Mouse (Mus musculus): ENCODE measurements around the gene Sox8. TPM values are rescaled to one million over a fixed set of nuclear protein-coding genes. Genes with fewer than 3 reads are reported as not detected.

The Sox8 gene
- polyA plus RNA-seq, 1 experiment: 0.70 TPM

GRCm38 (mm10) chr17:25579332-25580047 is 9.0 kb upstream of the Sox8 start:
- H3K27me3 ChIP-seq (replicated peaks; ENCODE audit: control insufficient read depth, insufficient read depth, low read length): no peaks in the 10 kb centered on the region
- TF ChIP-seq POLR2A (IDR thresholded peaks at IDR 0.05; ENCODE audit: low read depth, low read length) (no peak), CTCF (conservative IDR thresholded peaks at IDR 0.05; ENCODE audit: insufficient read depth, insufficient read length, low read depth, low read length) (no peak)
- no peaks in the 10 kb centered on the region for H3K36me3 ChIP-seq (ENCODE audit: control insufficient read depth, insufficient read depth, low read length)
- WGBS: 6% methylated on average over 21 of the region's 21 CpGs
- no peak overlapping the region for H3K27ac ChIP-seq (ENCODE audit: insufficient read depth, low read depth, low read length)
- no peaks in the 10 kb centered on the region for H3K4me1 ChIP-seq (ENCODE audit: control insufficient read depth, insufficient read depth, low read length)
- H3K4me3 ChIP-seq (ENCODE audit: insufficient read depth, low read depth, low read length): peak overlapping the region; percentile 75
- DNase-seq: peak; percentile 55

GRCm38 (mm10) chr17:25578920-25579319 is 8.4 kb upstream of the Sox8 start, which contains the start of gene Lmf1:
Gene Lmf1 (plus strand): TSS chr17:25579085.
- under 1% methylated on average over 31 of the region's 31 CpGs for WGBS
- Histone ChIP-seq H3K27ac (ENCODE audit: insufficient read depth, low read depth, low read length) (no peak within 1 kb of the TSS; the same call in 1 of the 2 replicates), H3K36me3 (ENCODE audit: control insufficient read depth, insufficient read depth, low read length) (no peaks in the 10 kb centered on the region), H3K27me3 (replicated peaks; ENCODE audit: control insufficient read depth, insufficient read depth, low read length) (no peaks in the 10 kb centered on the region), H3K4me3 (ENCODE audit: insufficient read depth, low read depth, low read length) (peak within 1 kb of the TSS; percentile 75), H3K4me1 (ENCODE audit: control insufficient read depth, insufficient read depth, low read length) (no peaks in the 10 kb centered on the region)
- peak; percentile 98 for DNase-seq
- TF ChIP-seq CTCF (conservative IDR thresholded peaks at IDR 0.05; ENCODE audit: insufficient read depth, insufficient read length, low read depth, low read length) (peak; percentile 30; the same call in 1 of the 2 replicates), POLR2A (IDR thresholded peaks at IDR 0.05; ENCODE audit: low read depth, low read length) (peak; percentile 36)

GRCm38 (mm10) chr17:25577702-25578101 is 7.2 kb upstream of the Sox8 start:
- no peaks in the 10 kb centered on the region for H3K4me1 ChIP-seq (ENCODE audit: control insufficient read depth, insufficient read depth, low read length)
- 71% methylated on average over 2 of the region's 2 CpGs for WGBS
- no peak overlapping the region for H3K4me3 ChIP-seq (ENCODE audit: insufficient read depth, low read depth, low read length)
- H3K36me3 ChIP-seq (ENCODE audit: control insufficient read depth, insufficient read depth, low read length): no peaks in the 10 kb centered on the region
- no peak overlapping the region for H3K27ac ChIP-seq (ENCODE audit: insufficient read depth, low read depth, low read length)
- H3K27me3 ChIP-seq (replicated peaks; ENCODE audit: control insufficient read depth, insufficient read depth, low read length): no peaks in the 10 kb centered on the region
- DNase-seq: no peak
- TF ChIP-seq CTCF (conservative IDR thresholded peaks at IDR 0.05; ENCODE audit: insufficient read depth, insufficient read length, low read depth, low read length): no peak
- no peak for TF ChIP-seq POLR2A (IDR thresholded peaks at IDR 0.05; ENCODE audit: low read depth, low read length)

GRCm38 (mm10) chr17:25577263-25577662 is 6.8 kb upstream of the Sox8 start:
- TF ChIP-seq CTCF (conservative IDR thresholded peaks at IDR 0.05; ENCODE audit: insufficient read depth, insufficient read length, low read depth, low read length) (no peak), POLR2A (IDR thresholded peaks at IDR 0.05; ENCODE audit: low read depth, low read length) (no peak)
- WGBS: 78% methylated on average over 6 of the region's 6 CpGs
- H3K27ac ChIP-seq (ENCODE audit: insufficient read depth, low read depth, low read length): no peak overlapping the region
- no peaks in the 10 kb centered on the region for H3K4me1 ChIP-seq (ENCODE audit: control insufficient read depth, insufficient read depth, low read length)
- no peaks in the 10 kb centered on the region for H3K27me3 ChIP-seq (replicated peaks; ENCODE audit: control insufficient read depth, insufficient read depth, low read length)
- DNase-seq: no peak
- H3K36me3 ChIP-seq (ENCODE audit: control insufficient read depth, insufficient read depth, low read length): no peaks in the 10 kb centered on the region
- no peak overlapping the region for H3K4me3 ChIP-seq (ENCODE audit: insufficient read depth, low read depth, low read length)

GRCm38 (mm10) chr17:25576034-25576433 is 5.5 kb upstream of the Sox8 start:
- WGBS: 81% methylated on average over 2 of the region's 2 CpGs
- H3K27ac ChIP-seq (ENCODE audit: insufficient read depth, low read depth, low read length): no peak overlapping the region
- TF ChIP-seq CTCF (conservative IDR thresholded peaks at IDR 0.05; ENCODE audit: insufficient read depth, insufficient read length, low read depth, low read length) (no peak), POLR2A (IDR thresholded peaks at IDR 0.05; ENCODE audit: low read depth, low read length) (no peak)

GRCm38 (mm10) chr17:25575208-25575971 is 4.9 kb upstream of the Sox8 start:
- Histone ChIP-seq H3K27ac (ENCODE audit: insufficient read depth, low read depth, low read length) (no peak overlapping the region), H3K4me3 (ENCODE audit: insufficient read depth, low read depth, low read length) (no peak overlapping the region), H3K27me3 (replicated peaks; ENCODE audit: control insufficient read depth, insufficient read depth, low read length) (no peaks in the 10 kb centered on the region), H3K36me3 (ENCODE audit: control insufficient read depth, insufficient read depth, low read length) (no peaks in the 10 kb centered on the region), H3K4me1 (ENCODE audit: control insufficient read depth, insufficient read depth, low read length) (no peaks in the 10 kb centered on the region)
- 82% methylated on average over 12 of the region's 12 CpGs for WGBS
- no peak for TF ChIP-seq CTCF (conservative IDR thresholded peaks at IDR 0.05; ENCODE audit: insufficient read depth, insufficient read length, low read depth, low read length)
- TF ChIP-seq POLR2A (IDR thresholded peaks at IDR 0.05; ENCODE audit: low read depth, low read length): no peak
- DNase-seq: no peak

More at GRCm38 (mm10) chr17:25576034-25576433, 5.5 kb upstream of the Sox8 start:
- Histone ChIP-seq H3K4me1 (ENCODE audit: control insufficient read depth, insufficient read depth, low read length) (no peaks in the 10 kb centered on the region), H3K4me3 (ENCODE audit: insufficient read depth, low read depth, low read length) (no peak overlapping the region), H3K36me3 (ENCODE audit: control insufficient read depth, insufficient read depth, low read length) (no peaks in the 10 kb centered on the region), H3K27me3 (replicated peaks; ENCODE audit: control insufficient read depth, insufficient read depth, low read length) (no peaks in the 10 kb centered on the region)
- DNase-seq: no peak

- H3K36me3 ChIP-seq (ENCODE audit: control insufficient read depth, insufficient read depth, low read length): no peaks in the 10 kb centered on the region
- H3K4me3 ChIP-seq (ENCODE audit: insufficient read depth, low read depth, low read length): no peak overlapping the region
- 14% methylated on average over 8 of the region's 8 CpGs for WGBS
- H3K27me3 ChIP-seq (replicated peaks; ENCODE audit: control insufficient read depth, insufficient read depth, low read length): no peaks in the 10 kb centered on the region
- no peak overlapping the region for H3K27ac ChIP-seq (ENCODE audit: insufficient read depth, low read depth, low read length)
- DNase-seq: no peak
- H3K4me1 ChIP-seq (ENCODE audit: control insufficient read depth, insufficient read depth, low read length): no peaks in the 10 kb centered on the region
- TF ChIP-seq CTCF (conservative IDR thresholded peaks at IDR 0.05; ENCODE audit: insufficient read depth, insufficient read length, low read depth, low read length) (no peak), POLR2A (IDR thresholded peaks at IDR 0.05; ENCODE audit: low read depth, low read length) (no peak)
Observed at GRCm38 (mm10) chr17:25571453-25571820, 951 bp upstream of the Sox8 start.
